Mouse (Mus musculus): ENCODE results near the gene Mrps27.
A peak's percentile ranks its signal among the peaks of the same experiment; 100 is the strongest.
"Not testable (repeated sequence)": the region's sequence is repeated elsewhere in the genome, so short reads cannot be mapped to it uniquely, and the experiment has no call there.

The Mrps27 gene

DNA sequence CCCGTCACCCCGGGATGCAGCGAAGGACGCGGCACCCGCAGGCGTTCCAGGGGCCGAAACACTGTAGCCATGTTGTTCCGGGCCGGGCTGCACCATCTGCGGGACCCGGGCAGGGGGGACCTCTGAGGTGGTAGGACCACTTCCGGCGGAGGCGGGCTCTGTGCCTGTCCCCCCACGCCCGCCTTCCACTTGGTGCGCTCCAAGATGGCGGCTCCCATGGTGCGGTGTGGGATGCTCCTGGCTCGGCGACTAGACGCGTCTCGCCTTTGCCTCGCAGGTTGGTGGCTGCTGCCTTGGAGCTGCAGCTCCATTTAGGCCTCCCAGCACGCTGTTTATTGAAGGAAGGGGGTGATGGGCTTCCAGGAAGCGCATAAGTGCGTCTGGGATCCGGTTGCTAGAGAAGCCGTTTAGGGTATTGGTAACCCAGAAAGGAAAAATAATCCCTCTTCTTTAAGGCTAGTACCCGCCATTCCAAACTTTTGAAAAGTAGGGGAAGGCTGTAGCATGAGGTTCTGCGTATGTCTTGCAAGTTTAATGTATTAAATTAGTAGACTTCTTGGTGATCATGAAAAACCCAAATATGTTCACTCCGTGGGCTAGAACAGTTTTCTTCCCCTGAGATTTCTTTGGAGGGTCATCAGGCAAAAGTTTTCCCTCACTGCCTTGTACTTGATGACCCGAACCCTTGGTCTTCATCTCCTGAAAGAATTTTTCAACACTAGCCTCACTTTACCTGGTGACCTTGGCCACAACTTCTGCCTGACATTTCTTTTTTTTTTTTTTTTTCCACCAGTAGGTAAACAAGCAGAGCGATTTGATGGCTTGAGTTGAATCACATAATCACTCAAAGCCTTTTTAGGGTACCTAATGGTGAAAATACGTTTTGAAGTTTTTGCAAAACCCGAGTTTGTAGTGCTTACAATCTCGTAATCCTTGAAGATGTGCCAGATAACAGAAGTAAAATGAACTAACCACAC, at the start of gene Mrps27, which contains the start of gene Ptcd2:
TSS of gene Mrps27 (plus strand) at position 188 of the 977 bp plus-strand sequence.
TSS of gene Ptcd2 (minus strand) at position 107 of the 977 bp plus-strand sequence.
- DNase-seq (ENCODE audit: low spot score) = peak; percentile 96

DNA sequence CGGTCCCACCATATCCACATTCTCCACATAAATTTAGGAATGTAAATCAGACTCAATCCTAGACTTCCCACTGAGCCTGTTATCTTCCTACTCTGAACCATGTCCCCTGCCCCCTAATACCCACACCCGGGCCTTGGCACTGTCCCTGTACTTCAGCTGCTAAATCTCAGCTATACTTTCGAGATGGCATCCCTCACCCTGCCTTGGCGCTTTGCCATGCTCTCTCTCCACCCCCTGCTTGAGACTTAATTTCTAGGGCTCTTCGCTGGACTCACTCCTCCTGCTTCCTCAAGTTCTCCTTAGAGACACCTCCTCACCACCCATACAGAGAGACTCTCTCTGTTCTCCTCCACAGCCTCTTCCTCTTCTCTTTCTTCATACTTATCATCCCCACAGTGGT, 44.7 kb upstream of the Mrps27 start:
- DNase-seq (ENCODE audit: low spot score) = no peak

DNA sequence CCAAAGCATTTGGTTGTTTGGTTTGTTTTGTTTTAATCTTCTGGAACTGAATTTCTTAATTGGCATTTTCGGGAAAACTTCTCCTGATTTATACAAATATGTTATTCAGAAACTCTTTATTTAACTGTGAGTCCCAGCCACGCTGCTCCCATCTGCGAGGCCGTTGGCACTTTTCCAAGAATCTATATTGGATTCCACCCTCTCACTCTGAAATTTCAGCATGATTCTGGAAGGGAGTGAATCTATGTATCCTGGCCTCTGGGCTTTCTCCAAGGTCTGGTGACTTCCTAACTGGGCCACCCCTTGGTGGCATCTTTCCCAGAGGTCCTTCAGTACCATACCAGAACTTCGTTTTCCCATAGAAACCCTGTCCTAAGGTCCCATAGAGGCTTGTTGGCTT, 40.7 kb upstream of the Mrps27 start:
- no peak for DNase-seq (ENCODE audit: low spot score)

DNA sequence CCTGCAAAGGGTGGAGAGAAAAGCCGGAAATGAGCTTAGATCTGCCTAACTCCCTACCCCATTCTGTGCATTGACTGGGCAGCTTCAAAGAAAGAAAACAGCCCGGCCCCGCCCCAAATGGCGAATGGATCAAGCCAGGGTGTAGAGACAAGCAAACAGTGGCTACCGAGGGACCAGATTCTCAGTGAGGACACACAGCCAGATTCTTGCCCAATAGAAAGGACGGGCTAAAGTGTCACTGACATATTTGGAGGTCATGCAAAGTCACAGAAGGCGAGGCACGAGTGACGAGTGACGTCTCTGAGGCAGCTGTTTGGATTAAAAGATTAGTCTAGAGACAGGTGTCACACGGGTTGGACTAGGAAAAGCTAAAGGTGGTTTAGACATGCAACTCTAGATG, 40.2 kb upstream of the Mrps27 start:
- no peak for DNase-seq (ENCODE audit: low spot score)

DNA sequence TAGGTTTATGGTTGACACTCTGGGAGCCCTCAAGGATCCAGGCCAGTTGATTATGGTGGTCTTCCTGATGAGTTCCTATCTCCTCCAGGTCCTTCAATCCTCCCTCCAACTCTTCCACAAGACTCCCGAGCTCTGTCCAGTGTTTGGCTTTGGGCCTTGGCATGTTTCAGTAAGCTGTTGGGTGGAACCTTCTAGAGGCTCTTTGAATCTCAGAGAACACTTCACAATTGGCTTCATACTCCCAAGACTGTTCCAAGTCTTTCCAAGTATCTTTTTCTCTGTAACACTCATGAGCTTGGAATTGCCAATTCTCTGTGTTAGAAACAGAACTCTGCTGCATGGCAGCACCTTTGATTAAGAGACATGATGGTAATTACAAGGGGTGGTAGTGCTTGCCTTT, 39.4 kb upstream of the Mrps27 start:
- no peak for DNase-seq (ENCODE audit: low spot score)

DNA sequence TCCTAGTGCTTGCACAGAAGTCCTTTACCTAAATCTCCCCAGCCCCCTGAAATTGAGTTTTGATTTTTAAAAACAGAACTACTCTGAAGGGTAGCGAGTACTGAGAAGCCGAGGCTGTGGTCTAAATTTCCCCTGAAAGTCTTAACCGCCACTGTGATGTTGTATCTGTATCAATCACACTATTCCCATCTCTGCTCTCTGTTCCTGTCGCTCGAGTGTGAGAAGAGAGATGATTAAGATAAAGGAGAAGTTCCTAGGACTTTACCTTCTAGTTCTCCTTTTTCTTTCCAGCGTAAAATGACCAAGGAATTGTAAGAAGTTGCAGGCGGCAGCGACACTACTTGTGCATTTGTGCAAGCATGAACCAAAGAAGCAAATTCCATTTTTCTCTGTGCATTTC, 38.4 kb upstream of the Mrps27 start:
- DNase-seq (ENCODE audit: low spot score) = no peak

DNA sequence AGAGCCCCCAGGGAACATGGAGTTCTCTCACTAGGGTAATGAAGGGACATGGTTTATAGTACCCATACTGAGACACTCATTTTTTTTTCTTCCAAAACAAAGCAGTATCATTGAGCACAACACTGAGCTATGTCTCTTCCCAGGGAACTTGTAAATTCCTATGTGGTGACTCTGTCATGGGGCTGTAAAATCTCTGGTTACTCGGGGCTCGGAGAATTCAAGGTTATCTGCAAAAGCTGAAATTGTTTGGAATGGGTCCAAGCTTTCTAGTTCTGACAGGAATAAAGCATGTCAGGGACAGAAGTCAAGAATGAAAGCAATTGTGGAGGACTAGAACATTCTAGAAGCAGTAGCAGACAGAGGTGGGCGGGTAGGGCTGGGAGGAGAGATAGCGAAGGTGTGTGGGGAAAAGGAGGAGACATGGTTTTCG, 36.6 kb upstream of the Mrps27 start:
- DNase-seq (ENCODE audit: low spot score) = no peak

DNA sequence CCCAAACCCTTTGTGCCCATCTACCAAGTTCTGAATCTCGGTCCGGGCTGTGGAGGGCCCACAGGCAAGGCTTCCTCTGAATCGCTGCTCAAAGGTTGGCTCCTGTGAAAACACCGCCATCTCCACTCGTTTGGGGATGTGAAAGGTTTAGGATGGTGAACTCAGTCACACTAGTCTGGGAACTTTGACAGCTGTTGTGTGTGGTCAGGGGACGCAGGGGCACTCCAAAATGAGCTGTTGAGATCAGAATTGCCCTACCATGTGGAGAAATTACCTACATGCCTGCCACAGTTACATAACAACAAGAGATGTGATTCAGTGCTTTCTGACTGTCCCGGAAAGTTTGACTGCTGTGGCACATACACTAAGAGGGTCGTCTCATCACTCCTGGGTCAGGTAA, 36.2 kb upstream of the Mrps27 start:
- DNase-seq (ENCODE audit: low spot score) = no peak

DNA sequence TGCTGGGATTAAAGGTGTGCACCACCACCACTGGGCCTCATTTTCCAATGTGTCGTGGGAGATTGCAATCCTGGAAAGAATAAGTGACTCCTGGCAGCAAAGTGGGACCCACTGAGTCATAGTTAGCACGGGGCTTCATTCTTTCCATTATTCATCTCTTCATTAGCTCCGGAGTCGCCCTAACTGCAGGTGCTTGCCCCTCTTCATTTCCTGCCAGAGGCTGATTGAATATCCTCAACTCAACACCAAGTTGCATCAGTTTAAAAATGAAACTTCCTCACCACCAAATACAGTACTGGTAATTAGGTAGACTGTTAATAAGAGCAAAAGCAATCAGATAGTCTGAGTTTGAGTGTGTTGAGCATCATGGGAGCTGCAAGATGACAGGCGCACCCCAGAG, 30.5 kb upstream of the Mrps27 start:
- DNase-seq (ENCODE audit: low spot score) = no peak

DNA sequence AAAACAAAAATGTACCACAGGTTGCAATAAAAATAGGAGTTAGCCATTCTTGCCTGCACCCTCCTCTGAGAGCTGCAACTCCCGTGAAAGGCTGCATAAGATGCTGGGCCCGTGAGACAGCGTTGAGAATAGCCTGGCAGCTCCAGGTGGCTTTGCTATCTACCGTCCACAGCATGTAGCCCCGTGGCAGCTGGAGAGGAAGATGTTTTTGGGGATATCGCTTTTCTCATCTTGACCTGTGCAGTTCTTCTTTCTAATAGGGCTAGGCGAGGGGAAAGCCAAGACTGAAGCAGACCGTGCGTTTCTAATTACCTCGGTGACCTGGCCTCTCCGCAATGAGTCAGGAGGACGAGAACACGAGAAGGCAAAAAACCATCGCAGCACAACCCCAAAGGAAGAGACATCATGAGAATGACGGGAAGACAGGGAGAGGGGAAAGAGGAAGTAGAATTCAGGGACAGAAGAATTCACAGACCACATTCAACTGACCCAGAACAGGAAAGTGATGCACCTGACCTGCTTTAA, 29.9 kb upstream of the Mrps27 start:
- DNase-seq (ENCODE audit: low spot score) = no peak

DNA sequence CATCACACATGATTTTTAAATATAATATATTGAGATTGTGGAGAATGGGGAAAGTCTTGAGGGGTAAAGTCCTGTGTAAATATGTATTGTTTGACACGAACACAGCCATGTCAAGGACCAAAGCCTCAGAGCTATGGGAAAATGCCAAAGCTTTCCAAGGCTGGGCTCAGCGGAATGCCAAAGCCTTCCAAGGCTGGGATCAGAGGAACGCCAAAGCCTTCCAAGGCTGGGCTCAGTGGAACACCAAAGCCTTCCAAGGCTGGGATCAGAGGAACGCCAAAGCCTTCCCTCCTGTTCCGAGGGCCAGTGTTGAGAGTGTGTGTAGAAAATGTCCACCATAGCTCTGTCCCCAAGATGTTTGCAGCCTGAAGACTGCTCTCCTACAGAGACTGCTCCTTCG, 28.2 kb upstream of the Mrps27 start:
- DNase-seq (ENCODE audit: low spot score) = no peak

DNA sequence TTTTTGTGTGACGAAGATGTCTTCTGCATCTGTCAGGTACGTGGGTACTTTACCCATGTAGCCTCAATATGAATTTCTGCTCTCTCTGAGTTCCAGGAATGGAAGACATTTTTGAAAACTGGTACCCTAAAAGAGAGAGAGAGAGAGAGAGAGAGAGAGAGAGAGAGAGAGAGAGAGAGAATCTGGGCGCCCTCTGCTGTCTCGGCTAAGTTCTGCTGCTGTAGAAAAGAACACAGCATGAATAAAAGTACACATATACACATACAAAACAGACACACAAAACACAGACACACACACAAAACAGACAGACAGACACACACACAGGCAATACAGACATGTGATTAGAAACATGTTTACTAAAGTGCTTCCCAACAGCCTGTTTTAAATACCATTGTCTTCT, 27.5 kb upstream of the Mrps27 start:
- no peak for DNase-seq (ENCODE audit: low spot score)

DNA sequence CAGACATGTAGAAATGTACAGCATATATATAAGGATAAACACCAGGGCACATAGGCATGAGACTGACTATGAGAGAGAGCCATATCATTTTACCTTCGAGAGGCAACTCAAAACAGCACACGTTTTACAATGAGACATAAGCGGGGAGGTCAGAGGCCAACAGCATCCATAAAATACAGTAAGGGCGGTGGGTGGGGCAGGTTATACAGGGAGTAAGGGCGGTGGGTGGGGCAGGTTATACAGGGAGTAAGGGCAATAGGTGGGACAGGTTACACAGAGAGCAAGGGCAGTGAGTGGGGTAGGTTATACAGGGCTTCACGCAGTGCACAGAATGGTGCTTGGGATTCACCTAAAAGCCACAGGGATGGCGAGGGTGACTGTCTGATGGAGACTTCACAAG, 24.1 kb upstream of the Mrps27 start:
- no peak for DNase-seq (ENCODE audit: low spot score)

DNA sequence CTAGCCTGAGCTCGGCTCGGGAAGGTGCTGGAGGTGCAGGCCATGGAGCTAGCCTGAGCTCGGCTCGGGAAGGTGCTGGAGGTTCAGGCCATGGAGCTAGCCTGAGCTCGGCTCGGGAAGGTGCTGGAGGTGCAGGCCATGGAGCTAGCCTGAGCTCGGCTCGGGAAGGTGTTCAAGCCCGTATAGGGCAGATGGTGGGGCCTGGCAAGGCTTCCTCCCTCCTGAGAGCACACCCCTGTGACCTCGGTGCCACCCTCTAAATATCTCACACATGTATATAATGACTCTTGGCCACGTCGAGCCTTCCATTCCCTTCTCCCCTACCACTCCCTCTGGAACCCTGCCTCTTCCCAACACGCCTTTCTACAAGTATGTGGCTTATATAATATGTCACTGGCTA, 21.7 kb upstream of the Mrps27 start:
- not testable (repeated sequence) for DNase-seq (ENCODE audit: low spot score)

DNA sequence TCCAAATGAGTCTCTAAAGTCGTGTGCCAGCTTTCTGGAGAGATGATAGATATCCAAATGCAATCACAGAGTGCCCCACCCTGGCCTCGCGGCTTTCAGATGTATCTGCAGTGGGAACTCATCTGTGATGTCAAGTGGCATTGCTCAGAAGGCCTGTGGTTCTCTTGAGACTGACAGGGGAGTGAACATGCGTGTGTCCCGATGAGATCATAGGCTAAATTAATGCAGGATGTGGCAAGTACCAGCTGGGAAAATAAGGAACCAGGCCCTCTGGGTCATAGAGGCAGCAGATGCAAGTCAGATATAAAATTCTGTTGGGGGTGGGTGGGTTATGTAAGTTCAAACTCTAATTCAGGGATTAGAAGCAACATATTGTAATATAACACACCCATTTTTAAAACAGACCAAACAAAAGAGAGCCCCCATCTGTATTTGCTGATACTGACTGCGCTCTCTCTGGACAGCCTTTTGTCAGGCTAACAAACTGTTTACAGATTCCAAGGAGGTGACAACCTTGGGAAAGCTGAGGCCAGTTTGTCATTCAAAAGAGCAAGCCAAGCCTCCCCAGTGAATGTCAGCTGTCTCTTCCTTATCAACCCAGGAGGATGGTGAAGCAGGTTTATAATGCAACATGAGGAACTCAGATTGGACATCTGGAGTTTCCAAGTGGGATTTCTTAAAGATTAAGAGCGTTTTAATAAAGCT, 20.8 kb upstream of the Mrps27 start:
- DNase-seq (ENCODE audit: low spot score) = no peak

DNA sequence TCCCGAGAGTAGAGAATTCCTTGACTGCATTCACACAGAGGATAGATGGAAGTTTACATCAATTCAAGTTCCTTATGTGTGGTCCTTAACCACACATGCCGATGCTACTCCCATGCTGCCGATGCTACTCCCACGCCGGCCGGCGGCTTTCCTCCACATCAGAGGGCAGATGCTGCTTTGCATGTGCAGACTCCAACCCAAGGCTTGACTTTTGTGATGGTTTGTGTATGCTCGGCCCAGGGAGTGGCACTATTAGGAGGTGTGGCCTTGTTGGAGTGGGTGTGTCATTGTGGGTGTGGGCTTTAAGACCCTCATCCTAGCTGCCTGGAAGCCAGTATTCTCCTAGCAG, 20.3 kb upstream of the Mrps27 start:
- DNase-seq (ENCODE audit: low spot score) = not testable (repeated sequence)

DNA sequence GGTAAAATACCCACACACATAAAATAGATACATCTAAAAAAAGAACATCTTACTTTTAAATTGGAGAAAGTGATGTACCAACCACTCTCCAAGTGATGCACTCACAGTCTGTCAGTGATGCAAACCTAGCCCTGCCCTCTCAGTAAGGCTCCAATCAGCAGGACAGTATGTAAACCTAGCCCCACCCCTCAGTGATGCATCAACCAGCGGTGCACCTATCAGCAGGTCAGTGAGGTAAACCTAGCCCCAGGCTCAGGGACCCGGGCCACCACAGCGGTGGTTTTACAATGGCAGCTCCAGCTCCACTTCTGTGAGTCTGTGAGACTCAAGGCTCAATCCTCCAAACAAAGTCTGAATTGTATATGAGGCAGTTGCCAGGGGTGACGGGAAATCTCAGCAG, 13.3 kb upstream of the Mrps27 start:
- DNase-seq (ENCODE audit: low spot score) = no peak

DNA sequence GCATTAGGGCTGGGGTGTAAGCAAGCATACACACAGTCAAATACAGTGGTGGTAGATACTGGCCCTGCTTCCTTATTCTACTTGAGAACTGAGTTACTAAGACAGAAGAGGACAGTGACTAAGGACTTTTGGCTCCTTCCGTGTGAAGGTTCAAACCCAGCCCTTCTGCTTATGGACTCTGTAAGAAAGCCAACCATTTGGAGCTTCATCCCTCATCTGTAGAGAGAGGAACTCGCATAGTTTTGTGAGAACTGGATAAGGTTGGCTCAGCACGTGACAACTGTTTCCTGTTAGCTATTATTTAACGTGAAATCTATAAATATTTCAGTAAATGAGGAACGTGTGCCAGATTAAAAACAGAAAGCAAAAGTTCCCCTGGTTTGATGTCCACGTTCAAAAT, 7.1 kb upstream of the Mrps27 start:
- DNase-seq (ENCODE audit: low spot score) = no peak

DNA sequence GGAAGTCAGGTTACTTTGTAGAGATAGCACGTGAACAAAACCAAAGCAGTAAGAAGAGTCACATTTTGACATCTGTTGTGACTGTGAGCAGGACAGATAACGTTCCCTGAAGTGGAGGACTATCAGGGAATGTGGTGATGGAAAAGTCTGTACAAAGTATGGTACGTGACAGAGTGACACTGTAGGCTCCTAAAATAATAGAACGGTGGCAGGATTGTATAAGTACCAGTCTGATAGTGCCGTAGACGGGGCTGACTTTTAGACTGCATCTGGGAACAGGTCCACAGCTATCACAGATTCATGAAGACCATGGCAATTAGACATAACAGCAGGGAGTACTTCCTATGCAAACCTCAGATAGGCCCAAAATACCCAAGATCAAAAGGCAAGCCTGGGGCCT, 3.1 kb upstream of the Mrps27 start:
- no peak for DNase-seq (ENCODE audit: low spot score)

DNA sequence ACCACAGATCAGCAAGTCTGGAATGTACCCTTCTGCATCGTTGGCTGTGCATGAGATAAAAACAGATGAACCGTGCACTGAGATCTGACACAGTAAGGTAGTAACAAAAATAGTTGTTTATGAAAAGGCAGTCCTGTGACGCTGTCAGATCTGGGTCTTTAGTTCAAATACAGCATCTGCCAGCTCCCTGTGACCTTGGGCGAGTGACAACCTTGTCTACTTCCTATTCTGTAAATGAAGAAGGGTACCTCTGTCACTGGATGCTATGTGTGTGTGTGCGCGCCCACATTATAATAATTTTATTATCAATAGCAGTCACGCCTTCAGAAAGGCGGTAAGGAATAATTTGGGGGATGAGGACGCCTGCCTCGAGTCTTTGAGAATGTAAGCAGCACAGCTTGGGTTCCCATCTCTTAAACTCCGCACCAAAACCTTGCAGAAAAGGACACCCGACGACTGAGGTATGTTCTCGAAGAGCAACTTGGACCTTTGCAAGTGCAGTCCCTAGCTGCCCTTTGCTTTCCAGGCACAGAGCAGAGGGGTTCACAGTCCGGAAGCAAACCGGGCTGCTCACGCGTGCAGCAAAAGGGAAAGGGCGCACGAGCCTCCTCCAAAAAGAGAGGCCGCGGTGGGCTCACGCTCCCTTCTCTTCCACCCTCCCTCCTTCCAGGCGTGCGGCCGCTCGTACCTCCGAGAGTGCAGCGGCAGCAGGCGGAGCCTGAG, 549 bp upstream of the Mrps27 start:
- no peak for DNase-seq (ENCODE audit: low spot score)

DNA sequence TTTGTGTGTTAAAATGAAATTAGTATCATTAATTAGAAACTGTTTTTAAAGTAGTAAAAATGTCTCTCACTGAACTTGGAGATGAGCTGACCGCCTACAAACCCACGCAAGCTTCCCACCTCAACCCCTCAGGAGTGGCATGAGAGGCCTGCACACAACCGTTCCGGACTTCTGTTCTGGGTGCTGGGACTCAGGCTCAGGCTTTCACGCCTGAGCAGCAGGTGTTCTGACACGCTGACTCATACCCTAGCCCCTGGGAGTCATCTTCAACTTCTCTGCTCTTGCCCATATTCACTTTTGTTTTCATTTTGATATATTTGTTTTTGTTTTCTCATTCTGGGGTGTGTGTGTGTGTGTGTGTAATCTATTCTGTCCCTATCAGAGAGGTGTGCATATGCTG, 5.4 kb downstream of the Mrps27 start:
- no peak for DNase-seq (ENCODE audit: low spot score)

DNA sequence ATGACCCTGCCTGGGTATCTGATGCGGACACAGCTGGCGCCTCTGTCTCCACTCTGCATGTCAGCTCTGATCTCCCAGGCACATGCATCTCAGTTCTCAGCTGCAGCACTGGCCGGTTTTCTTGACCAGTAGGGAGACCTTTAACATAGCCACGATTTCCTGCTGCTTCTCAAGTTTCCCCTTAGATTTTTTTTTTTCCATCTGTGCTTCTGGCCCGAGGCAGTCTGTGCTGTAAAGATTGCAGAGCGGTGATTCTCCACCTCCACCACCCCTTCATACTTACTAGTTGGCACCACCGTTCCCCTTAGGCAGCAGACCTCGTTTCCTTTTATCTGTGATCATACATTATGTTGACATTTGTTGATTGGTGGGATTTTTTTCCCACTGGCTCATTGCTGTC, 6.6 kb downstream of the Mrps27 start:
- DNase-seq (ENCODE audit: low spot score) = no peak
